Mouse (Mus musculus) bone marrow, adult 2 months (tissue): ENCODE results near the gene C87436. TPM values are rescaled to one million over a fixed set of nuclear protein-coding genes. Genes with fewer than 3 reads are reported as not detected.

Experiments
- H3K27ac ChIP-seq: fragments of 200-500 bp; 2 replicates; pipeline ENCODE4 v1.5.1; 2012; ENCODE audit warnings: low read depth, mild to moderate bottlenecking, control low read depth, inconsistent platforms, low read length; ENCODE audit not compliant: control insufficient read depth, poor library complexity, insufficient read depth
- H3K4me1 ChIP-seq: fragments of 200-500 bp; 2 replicates; pipeline ENCODE4 v1.6.1; 2011; ENCODE audit warnings: low read length; ENCODE audit not compliant: control insufficient read depth, insufficient read depth
- H3K4me3 ChIP-seq: fragments of 200-500 bp; replicated peaks from 2 replicates; pipeline ENCODE3; 2011; ENCODE audit warnings: mild to moderate bottlenecking, low read depth, low read length, control low read depth; ENCODE audit not compliant: control insufficient read depth
- CTCF ChIP-seq: fragments of 200-500 bp; IDR thresholded peaks from 2 replicates; pipeline ENCODE4 v1.5.1; 2011; ENCODE audit warnings: low read length, control low read depth; ENCODE audit not compliant: control insufficient read depth, insufficient read depth
- POLR2A ChIP-seq: fragments of 200-500 bp; IDR thresholded peaks from 2 replicates; pipeline ENCODE4 v1.6.1; 2011; ENCODE audit warnings: low read depth, mild to moderate bottlenecking, control low read depth, low read length, borderline replicate concordance; ENCODE audit not compliant: control insufficient read depth
- WGBS: fragments of 180-500 bp; shearing (Covaris S2); methylation state at CpG from one replicate; pipeline ENCODE4 v1.1.7; 2018; 5-methylcytosine and 5-hydroxymethylcytosine counted together
- polyA plus RNA-seq: library from polyadenylated mRNA; stranded (reverse); fragments of >200 nt; gene quantifications from 2 replicates; pipeline ENCODE4 v1.2.4, GENCODE M21; 2011; ENCODE audit warnings: low replicate concordance; ENCODE audit not compliant: missing spikeins, insufficient read depth, insufficient read length

Gene C87436
- polyA plus RNA-seq, 1 experiment = 13.3 TPM

DNA sequence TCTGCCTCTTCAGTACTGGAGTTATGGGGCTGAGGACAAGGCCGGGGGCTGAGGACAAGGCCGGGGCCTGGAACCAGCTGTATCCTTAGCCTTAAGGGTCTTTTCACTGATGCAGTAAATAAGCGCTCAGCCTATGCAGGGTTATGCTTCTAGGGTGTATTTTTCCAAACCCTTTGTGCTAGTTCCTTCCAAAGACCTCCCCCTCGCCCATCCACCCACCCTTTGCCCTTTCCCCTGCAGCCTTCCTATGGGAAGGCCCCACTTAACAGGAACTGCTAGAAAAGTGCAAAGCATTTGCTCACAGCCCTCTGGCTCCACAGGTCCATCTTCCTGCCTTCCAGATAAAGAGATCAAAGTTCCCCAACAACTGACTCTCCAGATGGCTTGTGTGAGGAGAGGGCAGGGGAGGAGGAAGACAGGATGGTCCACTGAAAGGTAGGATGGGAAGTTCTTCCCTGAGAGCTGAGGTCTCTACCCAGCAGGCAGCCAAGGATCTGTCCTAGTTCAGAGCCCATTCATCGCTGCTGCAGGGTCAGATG, 61.5 kb downstream of the C87436 start:
- H3K4me3 ChIP-seq = no peak overlapping the region
- whole genome bisulfite sequencing = 78% methylated on average over 5 of the region's 5 CpGs
- H3K4me1 ChIP-seq = peaks cover 1% of the 10 kb centered on the region; the same call in 1 of the 2 replicates
- H3K27ac ChIP-seq = no peak overlapping the region
- TF ChIP-seq POLR2A = no peak
- no peak for TF ChIP-seq CTCF

DNA sequence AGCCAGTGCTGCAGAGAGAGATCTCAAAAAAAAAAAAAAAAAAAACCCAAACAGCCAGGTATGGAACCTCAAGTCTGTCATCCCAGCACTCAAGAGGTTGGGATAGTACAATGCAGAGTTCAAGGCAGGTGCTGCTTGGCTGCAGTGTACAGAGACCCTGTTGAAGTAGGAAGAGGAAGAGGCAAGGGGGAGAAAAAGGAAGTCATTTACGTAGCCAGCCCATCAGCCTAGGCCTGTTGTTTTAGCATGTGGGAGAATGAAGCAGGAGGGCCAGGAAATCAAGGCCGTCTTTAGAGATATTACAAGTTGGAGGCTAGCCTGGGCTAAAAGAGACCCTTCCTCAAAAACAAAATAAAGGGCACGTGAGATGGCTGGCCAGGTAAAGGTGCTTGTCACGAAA, 65.3 kb downstream of the C87436 start:
- Histone ChIP-seq H3K27ac (no peak overlapping the region), H3K4me3 (no peak overlapping the region), H3K4me1 (peaks cover 1% of the 10 kb centered on the region; the same call in 1 of the 2 replicates)
- WGBS = 52% methylated on average over 4 of the region's 4 CpGs
- no peak for TF ChIP-seq POLR2A
- no peak for TF ChIP-seq CTCF

DNA sequence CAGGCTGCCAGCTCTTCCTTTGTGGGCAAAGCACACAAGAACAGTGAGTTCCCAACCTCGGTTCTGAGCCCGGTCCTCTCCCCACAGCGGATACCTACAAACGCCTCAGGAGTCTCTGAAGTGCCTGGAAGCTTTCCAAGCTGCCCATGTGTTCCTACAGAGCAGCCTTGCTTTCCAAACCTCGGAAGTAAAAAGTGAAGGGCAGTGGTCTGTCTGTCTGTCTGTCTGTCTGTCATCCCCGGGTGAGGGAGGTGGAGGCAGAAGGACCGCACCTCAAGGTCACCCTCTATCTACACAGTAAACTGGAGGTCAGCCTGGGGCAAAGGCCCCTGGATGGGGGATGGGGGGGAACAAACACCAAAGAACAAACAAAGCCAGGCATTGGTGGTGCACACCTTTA, 67.5 kb downstream of the C87436 start:
- TF ChIP-seq POLR2A = no peak
- TF ChIP-seq CTCF = no peak
- whole genome bisulfite sequencing = 47% methylated on average over 7 of the region's 7 CpGs
- Histone ChIP-seq H3K4me1 (peaks cover 1% of the 10 kb centered on the region; the same call in 1 of the 2 replicates), H3K27ac (no peak overlapping the region), H3K4me3 (no peak overlapping the region)

DNA sequence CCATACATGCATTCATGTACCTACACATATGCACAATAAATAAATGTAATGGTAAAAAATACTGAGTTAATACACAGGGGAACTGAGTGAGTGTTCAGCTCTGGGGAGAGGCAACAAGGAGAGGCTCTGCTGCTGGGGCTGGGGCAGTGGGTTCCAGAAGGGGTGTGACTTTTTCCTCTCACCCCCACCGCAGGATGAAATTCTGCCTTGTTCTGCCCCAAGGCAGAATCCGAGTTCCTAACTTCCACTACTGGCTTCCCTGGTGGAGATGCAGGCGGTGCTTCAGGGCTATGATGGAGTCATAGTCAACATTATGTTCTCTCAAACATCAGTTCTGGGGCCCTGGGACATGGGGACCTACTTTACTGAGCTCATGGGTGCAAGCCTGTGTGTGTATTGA, 68.1 kb downstream of the C87436 start:
- Histone ChIP-seq H3K4me1 (peaks cover 1% of the 10 kb centered on the region; the same call in 1 of the 2 replicates), H3K4me3 (no peak overlapping the region), H3K27ac (no peak overlapping the region)
- no peak for TF ChIP-seq CTCF
- TF ChIP-seq POLR2A = no peak
- WGBS = 75% methylated on average over 3 of the region's 3 CpGs

DNA sequence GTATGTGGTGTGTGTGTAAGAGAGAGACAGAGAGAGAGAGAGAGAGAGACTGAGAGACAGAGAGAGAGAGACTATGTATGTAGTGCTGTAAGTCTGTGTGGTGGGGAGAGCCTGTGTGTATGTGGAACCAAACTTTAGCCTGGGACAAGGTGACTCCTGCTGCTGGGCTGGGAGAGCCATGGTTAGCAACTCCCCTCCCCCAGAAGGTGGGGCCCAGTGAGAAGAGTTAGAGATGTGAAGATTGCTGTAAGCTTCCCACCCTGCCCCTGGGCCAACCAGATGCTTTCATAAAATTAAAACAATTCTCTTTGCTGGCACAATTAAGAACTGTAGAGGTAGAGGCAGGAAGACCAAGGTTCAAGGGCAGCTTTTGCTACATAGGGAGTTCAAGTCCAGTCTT, 68.9 kb downstream of the C87436 start:
- H3K4me1 ChIP-seq = peaks cover 1% of the 10 kb centered on the region; the same call in 1 of the 2 replicates
- no peak overlapping the region for H3K27ac ChIP-seq
- TF ChIP-seq CTCF (no peak), POLR2A (no peak)
- H3K4me3 ChIP-seq = no peak overlapping the region

DNA sequence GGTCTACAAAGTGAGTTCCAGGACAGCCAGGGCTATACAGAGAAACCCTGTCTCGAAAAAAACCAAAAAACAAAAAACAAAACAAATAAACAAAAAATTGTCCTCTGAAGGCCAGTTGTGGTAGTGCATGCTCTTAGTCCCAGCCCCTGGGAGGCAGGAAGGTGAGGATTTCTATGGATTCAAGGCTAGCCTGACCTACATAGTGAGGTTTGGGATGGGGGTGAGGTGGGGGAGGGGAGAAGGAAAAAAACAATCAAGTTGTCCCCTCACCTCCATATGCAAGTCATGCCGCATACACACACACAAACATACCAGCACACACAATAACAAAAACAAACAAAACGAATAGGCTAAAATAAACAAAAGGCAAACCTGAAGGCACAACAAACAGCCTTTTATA, 70.6 kb downstream of the C87436 start:
- no peak for TF ChIP-seq POLR2A
- no peak for TF ChIP-seq CTCF
- 84% methylated on average over 3 of the region's 3 CpGs for WGBS
- no peak overlapping the region for H3K27ac ChIP-seq
- no peak overlapping the region for H3K4me3 ChIP-seq
- peaks cover 1% of the 10 kb centered on the region; the same call in 1 of the 2 replicates for H3K4me1 ChIP-seq

DNA sequence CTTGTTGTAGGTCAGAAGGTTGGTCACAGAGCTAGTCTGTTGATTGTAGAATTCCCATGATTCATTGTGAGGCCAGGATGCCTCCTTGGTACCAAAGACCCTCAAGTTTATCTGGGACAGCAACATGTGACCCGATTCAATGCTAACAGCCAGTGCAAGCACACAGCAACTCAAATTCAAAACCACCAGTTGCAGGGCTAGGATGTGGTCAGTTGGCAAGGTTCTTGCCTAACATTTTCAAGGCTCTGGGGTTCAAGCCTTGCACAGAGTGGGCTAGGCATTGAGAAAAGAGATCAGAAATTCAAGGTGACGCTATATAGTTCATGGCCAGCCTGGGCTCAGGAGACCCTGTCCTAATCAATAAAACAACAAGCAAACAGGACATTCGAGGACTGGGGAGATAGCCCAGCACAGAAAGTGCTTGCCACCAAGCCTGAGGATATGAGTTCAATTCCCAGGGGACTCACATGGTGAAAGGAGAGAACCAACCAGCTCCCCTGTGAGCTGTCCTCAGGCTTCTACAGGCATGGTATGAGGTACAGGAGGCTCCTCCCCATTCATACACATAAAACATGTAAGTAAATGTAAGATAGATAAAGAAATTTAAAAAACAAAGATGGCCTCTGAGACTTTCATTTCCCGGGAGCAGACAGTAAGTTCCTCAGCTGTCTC, 71.2 kb downstream of the C87436 start:
- WGBS = 49% methylated on average over 4 of the region's 4 CpGs
- H3K4me3 ChIP-seq = no peak overlapping the region
- peaks cover 1% of the 10 kb centered on the region; the same call in 1 of the 2 replicates for H3K4me1 ChIP-seq
- TF ChIP-seq CTCF = no peak
- TF ChIP-seq POLR2A = no peak
- H3K27ac ChIP-seq = no peak overlapping the region

DNA sequence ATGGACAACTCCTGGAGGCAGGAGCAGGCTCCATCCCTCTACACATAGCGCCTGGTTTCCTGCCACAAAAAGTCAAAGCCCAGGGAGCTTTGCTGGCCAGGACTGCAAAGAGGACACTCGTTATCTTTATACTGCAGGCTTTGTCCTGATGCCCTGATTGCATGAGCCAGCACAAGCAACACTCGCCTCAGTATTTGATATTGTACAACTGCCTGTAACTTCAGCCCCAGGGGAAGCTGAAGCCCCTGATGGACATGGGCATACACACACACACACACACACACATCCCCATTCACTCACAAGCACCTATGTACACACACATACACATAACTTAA, 71.7 kb downstream of the C87436 start:
- H3K4me1 ChIP-seq = no peaks in the 10 kb centered on the region; the same call in 1 of the 2 replicates
- no peak overlapping the region for H3K4me3 ChIP-seq
- WGBS = 26% methylated on average over 3 of the region's 3 CpGs
- H3K27ac ChIP-seq = no peak overlapping the region
- no peak for TF ChIP-seq CTCF
- TF ChIP-seq POLR2A = no peak
